Mouse (Mus musculus): Measurements from ENCODE around the gene Amd2. TPM values are rescaled to one million over a fixed set of nuclear protein-coding genes. Genes with fewer than 3 reads are reported as not detected.
A peak's percentile ranks its signal among the peaks of the same experiment; 100 is the strongest.

Gene Amd2
- polyA plus RNA-seq (2021): 15.1 TPM

GRCm38 (mm10) chr10:35711792-35712191 is at the start of gene Amd2:
Amd2 (minus strand) TSS chr10:35711892.
- DNase-seq (ENCODE audit: low read depth, low spot score) (no peak), ATAC-seq (no peak)
- ChIA-PET POLR2A (no interaction called here), CTCF (no interaction called here)
- in situ Hi-C loops (cut with MboI; ENCODE audit: low pct_unique_long_range_greater_than_20kb): no loop called here
- TF ChIP-seq CTCF (IDR thresholded peaks at IDR 0.05): no peak
- H3K27me3 ChIP-seq: no peaks in the 10 kb centered on the region

GRCm38 (mm10) chr10:35761280-35761679 is 49.6 kb upstream of the Amd2 start:
- CTCF ChIA-PET: no interaction called here
- in situ Hi-C loops (cut with MboI; ENCODE audit: low pct_unique_long_range_greater_than_20kb): no loop called here
- no peak for ATAC-seq

GRCm38 (mm10) chr10:35737639-35738038 is 25.9 kb upstream of the Amd2 start:
- CTCF ChIA-PET: no interaction called here
- POLR2A ChIA-PET: no interaction called here
- DNase-seq (ENCODE audit: low read depth, low spot score): no peak
- in situ Hi-C loops (cut with MboI; ENCODE audit: low pct_unique_long_range_greater_than_20kb): no loop called here
- no peak for TF ChIP-seq CTCF (IDR thresholded peaks at IDR 0.05)
- no peak for ATAC-seq
- H3K27me3 ChIP-seq: no peaks in the 10 kb centered on the region

More at GRCm38 (mm10) chr10:35761280-35761679, 49.6 kb upstream of the Amd2 start:
- TF ChIP-seq CTCF (IDR thresholded peaks at IDR 0.05): no peak
- DNase-seq (ENCODE audit: low read depth, low spot score): no peak
- POLR2A ChIA-PET: no interaction called here
- H3K27me3 ChIP-seq: no peaks in the 10 kb centered on the region

GRCm38 (mm10) chr10:35714266-35714665 is 2.6 kb upstream of the Amd2 start:
- peak; percentile 17 for ATAC-seq
- ChIA-PET CTCF (no interaction called here), POLR2A (no interaction called here)
- no peak for DNase-seq (ENCODE audit: low read depth, low spot score)
- no peaks in the 10 kb centered on the region for H3K27me3 ChIP-seq
- TF ChIP-seq CTCF (IDR thresholded peaks at IDR 0.05): no peak
- in situ Hi-C loops (cut with MboI; ENCODE audit: low pct_unique_long_range_greater_than_20kb): no loop called here

Measured in Patski (cell line).